Mouse (Mus musculus) MEL (cell line): Measurements from ENCODE around the gene Polr2c. TPM values are rescaled to one million over a fixed set of nuclear protein-coding genes. Genes with fewer than 3 reads are reported as not detected.

Source experiments
- DNase-seq: peaks from one replicate; pipeline ENCODE4 v3.0.0; 2011; ENCODE audit warnings: low read depth, low spot score
- H3K27ac ChIP-seq: 2 replicates; pipeline ENCODE4 v1.5.1; 2012; ENCODE audit warnings: low read depth, mild to moderate bottlenecking, control low read depth, low read length, moderate library complexity; ENCODE audit not compliant: control insufficient read depth
- H3K27me3 ChIP-seq, 2 experiments: fragments of 150-350 bp in 1 of 2; sonication (generic) in 1 of 2; 2 replicates each; pipeline ENCODE4 v1.6.1; 2012; ENCODE audit warnings: low read length in 2 of 2, mild to moderate bottlenecking in 2 of 2, improper control_type of control experiment in 1 of 2, moderate library complexity in 1 of 2; ENCODE audit not compliant: insufficient read depth in 2 of 2, control insufficient read depth in 1 of 2
- H3K36me3 ChIP-seq, 2 experiments: 2 replicates each; pipeline ENCODE4 v1.6.1; 2012 to 2014; ENCODE audit warnings: low read length in 2 of 2, improper control_type of control experiment in 1 of 2, inconsistent platforms in 1 of 2, mild to moderate bottlenecking in 1 of 2; ENCODE audit not compliant: insufficient read depth in 2 of 2, control insufficient read depth in 1 of 2
- H3K4me1 ChIP-seq, 2 experiments: fragments of 150-350 bp in 1 of 2; sonication (generic) in 1 of 2; 2 replicates each; pipeline ENCODE4 v1.6.1; 2012; ENCODE audit warnings: low read length in 2 of 2, improper control_type of control experiment in 1 of 2, mild to moderate bottlenecking in 1 of 2; ENCODE audit not compliant: insufficient read depth in 2 of 2, control insufficient read depth in 1 of 2
- H3K4me3 ChIP-seq, 2 experiments: fragments of 150-350 bp in 1 of 2; sonication (generic) in 1 of 2; 2 replicates each; pipeline ENCODE4 v1.5.1; 2012; ENCODE audit warnings: low read depth in 2 of 2, low read length in 2 of 2, mild to moderate bottlenecking in 2 of 2, moderate library complexity in 2 of 2, control low read depth in 1 of 2, improper control_type of control experiment in 1 of 2; ENCODE audit not compliant: control insufficient read depth in 1 of 2, insufficient read depth in 1 of 2
- H3K79me2 ChIP-seq: 2 replicates; pipeline ENCODE4 v1.6.1; 2012; ENCODE audit warnings: mild to moderate bottlenecking, low read length, moderate library complexity; ENCODE audit not compliant: control insufficient read depth, poor library complexity, insufficient read depth
- H3K9ac ChIP-seq: 2 replicates; pipeline ENCODE4 v1.6.1; 2012; ENCODE audit warnings: low read depth, mild to moderate bottlenecking, control low read depth, low read length, moderate library complexity; ENCODE audit not compliant: control insufficient read depth, poor library complexity, severe bottlenecking
- H3K9me3 ChIP-seq: fragments of 150-350 bp; sonication (generic); replicated peaks from 2 replicates; pipeline ENCODE4 v1.6.1; 2012; ENCODE audit warnings: mild to moderate bottlenecking, low read length, improper control_type of control experiment, moderate library complexity; ENCODE audit not compliant: insufficient read depth
- BHLHE40 ChIP-seq: IDR thresholded peaks from 2 replicates; pipeline ENCODE4 v1.6.1; 2012; ENCODE audit warnings: low read depth, mild to moderate bottlenecking, inconsistent platforms, low read length, improper control_type of control experiment, borderline replicate concordance
- CHD1 ChIP-seq: IDR thresholded peaks from 2 replicates; pipeline ENCODE4 v1.6.1; 2012; ENCODE audit warnings: low read depth, mild to moderate bottlenecking, inconsistent platforms, low read length, improper control_type of control experiment
- CHD2 ChIP-seq: IDR thresholded peaks from 2 replicates; pipeline ENCODE4 v1.6.1; 2011; ENCODE audit warnings: low read length, improper control_type of control experiment
- ELF1 ChIP-seq: IDR thresholded peaks from 2 replicates; pipeline ENCODE4 v1.6.1; 2014; ENCODE audit warnings: low read depth, mild to moderate bottlenecking, inconsistent platforms, low read length, improper control_type of control experiment, moderate library complexity
- EP300 ChIP-seq, 2 experiments: IDR thresholded peaks; 2 replicates each; pipeline ENCODE4 v1.6.1; 2011; ENCODE audit warnings: improper control_type of control experiment in 2 of 2, low read length in 2 of 2, low read depth in 1 of 2, mild to moderate bottlenecking in 1 of 2
- ETS1 ChIP-seq: IDR thresholded peaks from 2 replicates; pipeline ENCODE4 v1.6.1; 2012; ENCODE audit warnings: low read depth, mild to moderate bottlenecking, inconsistent platforms, low read length, improper control_type of control experiment, moderate library complexity
- GABPA ChIP-seq: IDR thresholded peaks from 2 replicates; pipeline ENCODE4 v1.6.1; 2012; ENCODE audit warnings: low read depth, mild to moderate bottlenecking, inconsistent platforms, low read length, improper control_type of control experiment, moderate library complexity
- GATA1 ChIP-seq: IDR thresholded peaks from 2 replicates; pipeline ENCODE4 v1.6.1; 2011; ENCODE audit warnings: low read depth, low read length, improper control_type of control experiment
- JUND ChIP-seq: IDR thresholded peaks from 2 replicates; pipeline ENCODE4 v1.6.1; 2011; ENCODE audit warnings: low read depth, mild to moderate bottlenecking, improper control_type of control experiment, low read length
- MAFK ChIP-seq: IDR thresholded peaks from 2 replicates; pipeline ENCODE4 v1.6.1; 2011; ENCODE audit warnings: low read depth, mild to moderate bottlenecking, low read length, improper control_type of control experiment, borderline replicate concordance
- MAX ChIP-seq: IDR thresholded peaks from 2 replicates; pipeline ENCODE4 v1.6.1; 2011; ENCODE audit warnings: low read length, improper control_type of control experiment
- MEF2A ChIP-seq: IDR thresholded peaks from 2 replicates; pipeline ENCODE4 v1.6.1; 2014; ENCODE audit warnings: low read depth, mild to moderate bottlenecking, inconsistent platforms, low read length, improper control_type of control experiment; ENCODE audit not compliant: poor library complexity, insufficient replicate concordance, severe bottlenecking; ENCODE audit errors: extremely low read depth
- MXI1 ChIP-seq: IDR thresholded peaks from 2 replicates; pipeline ENCODE4 v1.6.1; 2011; ENCODE audit warnings: mild to moderate bottlenecking, low read depth, low read length, improper control_type of control experiment
- MYC ChIP-seq: IDR thresholded peaks from 2 replicates; pipeline ENCODE4 v1.6.1; 2011; ENCODE audit warnings: low read depth, mild to moderate bottlenecking, low read length, improper control_type of control experiment, moderate library complexity
- NRF1 ChIP-seq: IDR thresholded peaks from 2 replicates; pipeline ENCODE4 v1.6.1; 2014; ENCODE audit warnings: low read depth, mild to moderate bottlenecking, inconsistent platforms, low read length, improper control_type of control experiment, moderate library complexity; ENCODE audit not compliant: poor library complexity, insufficient read depth, severe bottlenecking
- POLR2AphosphoS2 ChIP-seq: IDR thresholded peaks from 2 replicates; pipeline ENCODE4 v1.6.1; 2011; ENCODE audit warnings: low read length, improper control_type of control experiment
- POLR2AphosphoS5 ChIP-seq: IDR thresholded peaks from 2 replicates; pipeline ENCODE4 v1.6.1; 2012; ENCODE audit warnings: low read depth, borderline replicate concordance, mild to moderate bottlenecking, inconsistent platforms, low read length, moderate library complexity, mixed read lengths
- RAD21 ChIP-seq: IDR thresholded peaks from 2 replicates; pipeline ENCODE4 v1.6.1; 2011; ENCODE audit warnings: mild to moderate bottlenecking, low read depth, low read length, improper control_type of control experiment
- RCOR1 ChIP-seq: IDR thresholded peaks from 2 replicates; pipeline ENCODE4 v1.6.1; 2012; ENCODE audit warnings: low read depth, mild to moderate bottlenecking, inconsistent platforms, low read length, improper control_type of control experiment
- SIN3A ChIP-seq: IDR thresholded peaks from 2 replicates; pipeline ENCODE4 v1.6.1; 2012; ENCODE audit warnings: low read length, improper control_type of control experiment, inconsistent platforms
- USF1 ChIP-seq: IDR thresholded peaks from 2 replicates; pipeline ENCODE4 v1.6.1; 2014; ENCODE audit warnings: low read depth, mild to moderate bottlenecking, inconsistent platforms, low read length, improper control_type of control experiment, moderate library complexity
- ZC3H11A ChIP-seq: IDR thresholded peaks from 2 replicates; pipeline ENCODE4 v1.6.1; 2012; ENCODE audit warnings: low read depth, mild to moderate bottlenecking, inconsistent platforms, low read length, improper control_type of control experiment
- ZNF384 ChIP-seq: IDR thresholded peaks from 2 replicates; pipeline ENCODE4 v1.6.1; 2012; ENCODE audit warnings: low read depth, mild to moderate bottlenecking, inconsistent platforms, low read length, improper control_type of control experiment
- polyA plus RNA-seq, 2 experiments: library from polyadenylated mRNA; stranded (reverse) in 1 of 2; unstranded in 1 of 2; fragments of >175 nt in 1 of 2; fragments of >200 nt in 1 of 2; gene quantifications; 2 replicates each; pipeline versions ENCODE4 v1.2.1 to v1.2.4; 2012; ENCODE audit warnings: low replicate concordance in 2 of 2, low read depth in 1 of 2; ENCODE audit not compliant: insufficient read length in 2 of 2, insufficient read depth in 1 of 2, missing spikeins in 1 of 2
- total RNA-seq: library from RNA; depleted of rRNA; stranded (reverse); fragments of 300-350 nt; gene quantifications from 2 replicates; pipeline ENCODE4 v1.2.3, GENCODE M21; 2012

Gene Polr2c
- total and polyA plus RNA-seq, 3 experiments, result 92.5 to 181 (median 151) TPM

- Histone ChIP-seq H3K36me3 (peaks cover 0 to 9% of the 10 kb centered on the region in 2 experiments; a peak in 2 of 4 replicates), H3K9ac (peak within 1 kb of the TSS; percentile 79), H3K4me3 (peak within 1 kb of the TSS; percentile 71 to 77), H3K79me2 (no peaks in the 10 kb centered on the region; the same call in 1 of the 2 replicates), H3K4me1 (peaks cover 1 to 21% of the 10 kb centered on the region in 2 experiments), H3K27me3 (peaks cover 0 to 2% of the 10 kb centered on the region in 2 experiments; a peak in 3 of 4 replicates), H3K27ac (0 out of 2 replicates have a peak within 1 kb of the TSS, but pooled peaks have one; percentile 4), H3K9me3 (no peaks in the 10 kb centered on the region)
- no peak for DNase-seq
- TF ChIP-seq USF1, result no peak
- no peak for TF ChIP-seq MAX
- TF ChIP-seq ZC3H11A, result no peak
These were observed 60.7 kb downstream of the Polr2c start, which contains the start of gene Ccdc102a for GRCm38 (mm10) chr8:94917851-94918495. Ccdc102a (minus strand) TSS chr8:94918098.

GRCm38 (mm10) chr8:94919256-94919655 is 62.0 kb downstream of the Polr2c start:
- Histone ChIP-seq H3K9ac (no peak overlapping the region), H3K4me1 (peaks cover 3 to 22% of the 10 kb centered on the region in 2 experiments), H3K27ac (no peak overlapping the region), H3K36me3 (peaks cover 0 to 12% of the 10 kb centered on the region in 2 experiments; a peak in 2 of 4 replicates), H3K79me2 (no peaks in the 10 kb centered on the region; the same call in 1 of the 2 replicates)
- DNase-seq, result no peak
- no peak for TF ChIP-seq ELF1
- no peak for TF ChIP-seq GABPA
- TF ChIP-seq GATA1, result no peak
- TF ChIP-seq MEF2A, result no peak
- no peak for TF ChIP-seq POLR2AphosphoS2
- TF ChIP-seq, all 39 proteins: peak for 0
- H3K27me3 ChIP-seq, result peaks cover 0 to 2% of the 10 kb centered on the region in 2 experiments; a peak in 3 of 4 replicates
- H3K9me3 ChIP-seq, result no peaks in the 10 kb centered on the region
- H3K4me3 ChIP-seq, result no peak overlapping the region

GRCm38 (mm10) chr8:94922176-94922575 is 64.9 kb downstream of the Polr2c start:
- DNase-seq, result no peak

More at GRCm38 (mm10) chr8:94922176-94922575, 64.9 kb downstream of the Polr2c start:
- Histone ChIP-seq H3K36me3 (peaks cover 0 to 10% of the 10 kb centered on the region in 2 experiments; a peak in 2 of 4 replicates), H3K79me2 (no peaks in the 10 kb centered on the region; the same call in 1 of the 2 replicates), H3K9ac (no peak overlapping the region), H3K9me3 (no peaks in the 10 kb centered on the region), H3K4me1 (peaks cover 3 to 15% of the 10 kb centered on the region in 2 experiments), H3K27ac (no peak overlapping the region; the same call in 1 of the 2 replicates), H3K4me3 (no peak overlapping the region), H3K27me3 (peaks cover 4 to 6% of the 10 kb centered on the region in 2 experiments)
- TF ChIP-seq MAFK (no peak), RAD21 (no peak), SIN3A (no peak; the same call in 1 of the 2 replicates), ZNF384 (no peak), EP300 (IDR thresholded peaks at IDR 0.05; ENCODE audit: low read depth in 1 of 2, low read length in 2 of 2) (no peak), POLR2AphosphoS5 (no peak), ETS1 (no peak), CHD2 (no peak), POLR2AphosphoS2 (no peak), CHD1 (no peak), BHLHE40 (no peak), RCOR1 (no peak), JUND (no peak), MXI1 (no peak; the same call in 1 of the 2 replicates), MYC (no peak), NRF1 (no peak)
